Mouse (Mus musculus): ENCODE measurements at regions not wholly inside any gene's neighbourhood (a gene's known extent, or its start where the extent isn't known, plus 50 kb on each side); places are given as distances from the start of the nearest gene placed in this dataset.

DNA sequence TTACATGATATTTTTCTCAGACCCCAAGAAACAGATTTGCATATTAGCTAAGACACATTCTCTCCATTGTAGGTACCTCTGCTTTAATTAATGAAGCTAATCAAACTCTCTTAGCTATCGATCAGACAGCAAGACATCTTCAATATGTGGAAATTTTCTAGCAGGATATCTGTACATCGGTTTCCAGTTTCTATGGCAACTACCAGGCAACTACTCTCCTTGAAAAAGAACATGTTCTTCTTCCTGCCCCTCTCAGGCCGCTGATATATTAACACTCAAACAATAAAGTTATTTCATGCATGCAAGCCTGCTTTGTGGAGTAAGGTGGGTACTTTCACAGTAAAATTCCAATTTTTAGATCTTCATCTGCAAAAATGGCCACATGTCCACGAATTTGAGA, 91.7 kb upstream of the Zbtb20 start:
- no peak for TF ChIP-seq CTCF (IDR thresholded peaks at IDR 0.05; ENCODE audit: extremely low read depth, insufficient read depth, low read length)
- TF ChIP-seq POLR2A (IDR thresholded peaks at IDR 0.05; ENCODE audit: extremely low read depth, insufficient read depth, low read length), result no peak

All from cortical plate, adult 2 months (tissue).